Mouse (Mus musculus) right cerebral cortex, postnatal 36 days (tissue): Measurements from ENCODE around the gene Rflnb.

Experiments used
- DNase-seq, 2 experiments: peaks; one replicate each; pipeline ENCODE4 v3.0.0; 2022; ENCODE audit warnings: low spot score in 2 of 2, mixed read lengths in 1 of 2

Gene Rflnb

DNA sequence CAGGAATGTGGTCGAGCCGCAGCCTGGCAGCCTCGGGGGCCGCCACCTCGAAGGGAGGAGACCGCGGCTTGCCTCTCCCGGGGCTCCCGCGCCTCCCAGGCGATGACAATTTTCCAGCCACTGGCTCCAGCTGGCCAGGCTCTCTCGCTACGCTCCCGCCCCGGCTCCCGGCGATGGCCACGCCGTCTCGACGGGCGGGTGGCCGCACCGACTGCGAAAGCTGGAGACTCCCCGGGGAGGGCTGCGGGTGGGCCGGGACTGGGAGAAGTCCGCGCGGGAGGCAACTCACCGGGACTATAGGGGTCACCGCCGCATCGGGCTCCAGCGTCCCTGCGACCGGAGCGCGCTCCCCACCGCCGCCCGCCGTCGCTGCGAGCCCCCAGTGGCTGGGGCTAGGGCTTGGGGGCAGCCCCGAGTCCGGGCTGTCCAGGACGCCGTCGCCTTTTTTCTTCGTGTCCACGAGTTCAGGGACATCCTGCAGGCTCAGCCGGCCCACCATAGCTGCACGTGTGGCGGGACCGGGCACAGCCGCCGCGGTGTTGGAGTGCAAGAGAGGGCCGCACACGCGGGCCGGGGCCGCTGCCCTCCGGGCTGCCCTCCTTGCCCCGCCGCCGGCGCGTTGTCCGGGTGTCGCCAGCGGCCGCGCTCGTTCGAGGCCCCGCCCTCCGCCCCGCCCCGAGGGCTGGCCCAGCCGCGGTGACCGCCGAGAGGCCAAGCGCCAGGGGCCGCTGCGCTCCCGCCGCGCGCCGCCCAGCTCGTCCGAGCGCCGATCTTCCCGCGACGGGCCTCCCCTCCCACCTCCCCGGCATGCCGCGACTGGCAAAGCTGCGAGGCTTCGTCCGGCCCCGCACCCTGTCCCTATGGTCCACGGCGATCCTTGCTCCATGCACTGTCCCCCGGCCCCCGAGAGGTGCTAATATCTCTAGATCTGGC lies at the start of gene Rflnb:
Rflnb (minus strand) TSS at position 644 of the 933 bp plus-strand sequence.
- DNase-seq, result peak; percentile 30

DNA sequence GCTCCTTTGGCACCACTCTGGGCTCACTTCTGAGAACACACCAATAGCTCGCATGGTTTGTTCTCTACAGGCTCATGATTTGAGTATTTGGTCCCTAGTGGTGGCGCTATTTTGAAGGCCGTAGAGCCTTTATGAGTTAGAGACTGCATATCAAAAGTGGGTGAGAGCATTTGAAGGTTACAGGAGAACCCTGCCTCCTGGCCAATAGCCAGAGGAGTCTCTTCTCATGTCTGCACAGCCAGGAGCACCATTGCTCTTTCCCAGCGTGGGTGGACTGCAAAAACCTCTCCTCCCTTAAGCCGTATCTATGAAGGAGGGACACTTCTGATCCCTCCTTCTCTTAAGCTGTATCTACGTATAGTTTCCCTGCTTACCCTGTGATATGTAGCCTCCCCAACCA lies 49.8 kb upstream of the Rflnb start:
- DNase-seq, result no peak

DNA sequence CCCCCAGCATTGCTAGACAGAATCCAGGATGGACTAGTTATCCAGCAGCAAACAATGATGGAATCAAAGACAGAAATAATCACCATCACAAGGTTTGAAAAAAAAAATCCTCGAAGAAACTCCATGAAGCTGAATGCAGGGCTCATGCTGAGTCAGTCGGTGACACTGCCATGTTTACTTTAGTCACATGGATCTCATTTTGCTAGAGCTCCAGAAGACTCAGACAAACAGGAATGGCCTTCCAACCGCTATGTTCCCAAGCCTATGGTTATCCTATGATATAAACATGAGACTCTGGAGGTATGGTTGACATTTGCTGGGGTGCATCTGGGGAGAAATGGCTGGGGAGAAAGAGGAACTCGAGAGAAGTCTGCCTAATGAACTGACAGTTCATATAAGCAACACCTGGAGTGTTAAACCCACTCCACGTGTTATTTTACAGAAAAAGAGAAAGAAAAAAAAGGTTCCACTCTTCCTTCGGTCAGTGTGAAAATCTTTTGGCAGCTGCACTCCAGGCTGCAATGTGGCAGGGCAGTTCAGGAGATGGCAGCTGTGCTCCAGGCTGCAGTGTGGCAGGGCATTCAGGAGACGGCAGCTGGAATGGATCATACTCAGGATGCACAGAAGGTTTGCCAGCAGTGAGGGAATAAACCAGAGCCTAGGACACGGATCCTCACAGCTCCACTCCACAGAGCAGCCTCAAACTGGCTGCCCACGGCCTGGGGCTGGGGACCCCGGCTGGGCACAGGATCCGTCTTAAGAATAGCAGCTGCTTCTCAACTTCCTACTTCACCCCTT lies 46.9 kb upstream of the Rflnb start:
- no peak for DNase-seq

DNA sequence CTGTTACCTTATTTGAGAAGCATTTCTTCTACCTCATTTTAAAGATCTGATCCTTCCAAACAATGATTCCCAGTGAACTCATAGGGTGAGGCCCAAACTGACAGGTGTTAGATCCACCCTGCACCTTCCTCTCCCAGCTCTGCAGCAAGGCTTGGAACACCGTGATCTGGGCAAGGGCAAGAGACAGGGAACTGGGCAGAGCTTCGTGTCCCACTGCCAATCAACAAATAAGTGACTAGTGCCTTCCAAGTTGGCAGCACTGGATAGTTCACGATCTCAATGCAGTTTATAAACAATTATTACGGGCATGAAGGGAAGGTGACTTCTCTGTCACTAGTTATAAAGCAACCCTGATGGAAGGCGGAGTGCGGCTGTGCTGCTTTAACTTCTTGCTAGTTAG lies 42.2 kb upstream of the Rflnb start:
- no peak for DNase-seq

DNA sequence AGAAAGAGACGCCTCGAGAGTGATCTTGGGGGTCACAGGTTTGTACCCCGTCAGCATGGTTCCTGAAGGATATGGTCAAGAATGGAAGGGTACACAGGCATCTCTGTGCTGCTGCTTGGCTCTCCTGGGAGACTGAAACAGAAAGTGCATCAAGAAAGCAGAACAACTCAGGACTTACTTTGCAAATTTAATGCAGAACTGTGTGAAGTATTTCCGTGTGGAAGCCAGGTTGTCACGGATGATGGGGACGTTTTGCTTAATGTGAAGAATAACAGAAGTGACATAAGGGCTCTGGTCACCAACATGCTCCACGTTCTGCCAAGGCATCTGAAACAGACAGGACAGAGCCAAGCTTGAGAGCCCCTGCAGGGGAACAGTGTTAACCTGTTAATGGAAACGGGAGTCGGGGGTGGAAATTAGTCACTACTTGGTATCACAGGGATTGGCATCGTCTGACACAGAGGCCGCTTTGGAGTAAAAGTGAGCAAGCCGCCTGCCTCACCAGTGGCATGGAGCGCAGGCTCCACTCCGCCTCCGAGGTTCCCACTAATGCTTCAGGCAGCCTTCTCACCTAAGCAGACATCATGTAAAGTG lies 39.1 kb upstream of the Rflnb start:
- no peak for DNase-seq

DNA sequence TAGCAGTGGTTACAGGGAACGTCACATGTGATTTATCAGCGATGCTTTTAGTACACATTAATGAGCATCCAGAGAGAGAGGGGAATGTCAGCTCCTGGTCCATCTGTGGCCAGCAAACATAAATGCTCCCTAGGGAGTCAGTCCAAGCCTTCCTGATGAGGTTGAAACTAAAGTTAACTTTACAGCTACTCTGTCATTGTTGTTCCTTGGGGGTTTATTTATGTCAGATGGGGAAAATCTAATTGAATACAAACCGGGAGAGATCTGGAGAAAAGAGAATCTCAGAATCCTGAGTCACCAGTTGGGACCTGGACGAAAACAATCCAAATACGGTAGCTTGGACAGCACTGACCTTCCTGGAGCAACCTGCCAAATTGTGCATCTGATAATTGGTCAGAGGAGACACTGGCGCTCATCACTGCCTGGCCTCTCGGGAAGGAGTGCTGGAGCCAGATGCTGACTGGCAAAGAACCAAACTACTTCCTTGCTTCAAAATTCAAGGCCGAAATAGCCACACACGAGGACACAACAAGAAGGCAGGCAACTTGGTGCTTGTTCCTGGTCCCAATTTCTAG lies 38.0 kb upstream of the Rflnb start:
- no peak for DNase-seq

DNA sequence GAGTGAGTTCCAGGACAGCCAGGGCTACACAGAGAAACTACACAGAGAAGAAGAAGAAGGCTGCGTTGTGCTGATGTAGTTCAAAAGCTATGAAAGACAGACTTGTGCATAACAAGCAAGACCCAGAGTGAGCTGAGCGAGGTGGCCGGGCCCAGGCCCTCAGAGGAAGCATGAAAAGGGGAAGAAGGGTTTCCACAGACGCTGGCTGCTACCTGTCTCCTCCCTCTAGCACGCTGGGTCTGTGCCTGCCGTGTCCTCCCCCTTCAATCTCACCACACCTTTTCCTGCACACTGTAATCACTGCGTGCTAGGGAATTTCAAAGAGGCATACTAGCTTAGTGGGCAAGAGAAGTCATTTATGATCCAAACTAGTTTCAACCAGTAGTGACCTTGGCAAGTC lies 36.8 kb upstream of the Rflnb start:
- DNase-seq, result no peak

DNA sequence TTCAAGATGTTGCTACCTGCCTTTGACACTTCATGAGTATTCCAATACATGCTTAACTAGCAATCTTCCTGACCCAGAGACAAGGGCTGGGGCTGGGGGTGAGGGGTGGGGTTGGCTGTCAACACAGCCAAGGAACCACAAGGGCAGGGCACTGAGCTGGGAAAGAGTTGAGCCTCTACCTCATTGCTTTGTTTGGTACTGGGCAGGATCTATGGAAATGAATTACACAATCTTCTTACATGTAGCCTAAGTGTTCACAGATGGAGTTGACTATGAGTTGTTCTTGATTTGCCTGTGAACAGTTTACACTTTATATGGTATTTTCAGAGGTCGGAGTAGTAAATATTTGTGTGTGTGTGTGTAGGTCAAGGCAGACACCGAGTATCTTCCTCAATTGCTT lies 33.3 kb upstream of the Rflnb start:
- no peak for DNase-seq

DNA sequence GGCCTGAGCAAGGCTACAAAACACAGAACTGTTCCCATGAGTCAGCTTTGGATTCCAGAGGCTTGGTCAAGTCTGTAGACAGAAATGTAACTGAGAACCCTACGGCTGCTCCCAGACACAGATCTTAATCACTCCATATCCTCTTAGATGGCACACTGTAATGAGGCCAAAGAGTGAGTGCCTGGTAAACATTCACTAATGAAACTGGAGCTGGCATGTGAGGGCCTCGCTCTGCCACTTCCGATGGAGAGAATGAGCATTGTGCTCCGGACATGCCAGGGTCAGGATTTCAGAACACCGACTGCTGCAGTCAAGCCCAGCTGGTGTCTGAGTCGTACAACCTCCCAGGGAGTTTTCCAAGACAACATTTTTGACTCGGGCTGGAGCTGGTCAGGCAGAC lies 32.4 kb upstream of the Rflnb start:
- DNase-seq, result no peak

DNA sequence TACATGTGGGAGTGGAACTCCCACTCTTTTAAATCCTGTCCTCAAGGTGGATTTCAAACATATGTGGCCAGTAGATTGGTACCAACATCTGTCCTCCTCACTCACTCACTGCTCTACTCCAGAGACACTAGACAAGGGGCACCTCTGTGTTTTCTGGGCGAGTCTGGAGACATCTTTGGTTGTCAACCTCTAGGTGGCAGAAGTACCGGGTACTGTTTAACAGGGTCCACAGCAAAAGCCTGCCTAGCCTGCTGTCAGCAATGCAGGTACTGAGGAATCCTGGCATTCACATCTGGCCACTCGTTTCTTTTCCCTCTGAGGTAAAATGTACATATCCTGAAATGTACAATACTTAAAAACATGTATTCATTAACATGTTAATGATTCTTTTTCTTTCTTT lies 28.9 kb upstream of the Rflnb start:
- DNase-seq, result no peak

DNA sequence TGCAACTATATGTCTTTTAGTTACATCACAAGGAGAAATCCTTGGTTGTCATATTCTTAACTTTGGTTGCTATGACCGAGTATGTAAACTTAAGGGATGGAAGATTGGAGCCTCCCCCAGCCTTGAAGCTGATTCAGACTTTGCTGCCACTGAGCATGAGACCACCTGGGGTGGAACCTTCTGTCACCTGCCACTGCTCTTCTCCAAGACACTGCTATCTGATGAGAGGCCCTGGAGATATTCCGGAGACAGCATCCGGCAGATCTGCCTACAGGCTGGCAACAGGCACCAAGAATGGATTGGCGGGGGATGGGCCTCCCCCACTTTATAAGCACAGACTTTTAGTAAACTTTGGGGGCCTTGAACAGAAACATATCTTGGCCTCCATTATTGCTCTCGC lies 24.9 kb upstream of the Rflnb start:
- DNase-seq, result no peak

DNA sequence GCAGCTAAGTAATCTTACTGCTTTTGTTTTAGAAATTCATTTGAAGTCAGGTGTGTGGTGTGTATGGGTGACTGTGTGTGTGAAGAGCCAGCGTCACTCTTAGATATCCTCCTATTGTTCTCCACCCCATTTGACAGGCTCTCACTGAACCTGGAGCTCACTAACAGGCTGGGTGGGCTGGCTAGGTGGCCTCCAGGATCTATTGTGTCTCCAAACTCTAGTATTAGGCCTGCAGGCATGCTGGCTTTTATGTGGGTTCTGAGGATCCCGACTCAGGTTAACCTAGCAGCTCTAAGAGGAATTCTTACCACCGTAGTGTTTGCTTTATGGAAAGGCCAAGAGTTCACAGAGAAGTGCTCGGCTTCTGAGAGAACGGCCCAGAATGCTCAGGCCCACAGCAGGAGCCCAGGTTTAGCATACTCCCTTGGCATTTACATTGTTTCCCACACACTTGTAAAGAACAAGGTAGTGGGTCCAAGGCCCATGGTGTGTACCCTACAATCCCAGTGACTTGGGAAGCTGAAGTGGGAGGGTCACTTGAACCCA lies 23.5 kb upstream of the Rflnb start:
- DNase-seq, result no peak

DNA sequence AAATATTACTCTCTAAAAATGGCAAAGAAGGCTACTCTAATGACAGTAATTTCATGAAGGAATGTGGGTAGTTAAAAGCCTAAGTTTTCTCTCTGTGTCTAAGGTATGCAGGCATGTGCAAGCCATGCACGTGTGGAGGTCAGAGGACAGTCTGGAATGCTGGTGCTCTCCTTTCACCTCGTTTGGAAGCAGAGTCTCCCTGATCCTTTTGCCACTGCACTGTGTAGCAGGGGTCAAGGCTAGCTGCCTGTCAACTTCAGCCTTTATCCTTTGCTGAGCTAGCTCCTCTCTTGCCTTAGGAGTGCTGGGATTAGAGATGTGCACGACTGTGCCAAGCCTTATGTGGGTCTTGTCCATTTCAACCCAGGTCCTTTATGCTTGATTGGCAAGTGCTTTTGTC lies 22.9 kb upstream of the Rflnb start:
- no peak for DNase-seq

DNA sequence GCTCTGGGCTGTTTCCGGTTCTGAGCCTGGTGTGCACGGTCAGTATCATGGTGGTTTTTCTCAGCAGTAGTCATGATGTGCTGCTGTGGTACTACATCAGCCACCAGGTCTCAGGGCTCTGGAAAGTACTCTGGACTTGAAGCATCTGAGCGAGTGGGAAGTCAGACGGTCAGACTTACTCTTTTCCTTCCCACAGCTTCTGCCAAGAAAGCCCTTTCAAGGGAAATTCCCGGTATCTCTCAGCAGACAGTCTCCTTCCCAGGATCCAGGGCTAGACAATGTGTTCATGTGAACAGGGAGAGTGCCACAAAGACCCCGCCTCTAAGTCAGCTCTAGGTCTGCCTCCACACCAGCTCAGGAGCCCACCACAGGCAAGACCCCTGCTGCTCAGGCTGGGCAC lies 17.8 kb upstream of the Rflnb start:
- no peak for DNase-seq

DNA sequence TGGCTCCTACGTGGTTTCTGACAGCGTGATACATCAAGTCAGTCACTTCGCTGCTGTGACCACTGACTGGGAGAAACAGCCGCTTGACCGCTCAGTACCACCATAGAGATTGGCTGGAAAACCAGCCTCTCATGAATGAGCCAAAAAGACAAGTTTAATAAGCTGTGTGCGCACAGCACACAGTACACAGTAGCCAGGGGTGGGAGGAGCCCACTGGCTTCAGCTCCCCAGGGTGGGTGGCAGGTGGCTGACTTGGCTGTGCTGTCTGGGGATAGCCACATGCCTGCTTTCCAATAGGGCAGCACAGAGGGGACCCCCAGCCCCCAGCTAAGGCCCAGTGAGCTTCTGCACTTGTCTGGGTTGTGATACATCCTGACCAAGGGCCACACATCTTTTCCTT lies 16.9 kb upstream of the Rflnb start:
- no peak for DNase-seq

DNA sequence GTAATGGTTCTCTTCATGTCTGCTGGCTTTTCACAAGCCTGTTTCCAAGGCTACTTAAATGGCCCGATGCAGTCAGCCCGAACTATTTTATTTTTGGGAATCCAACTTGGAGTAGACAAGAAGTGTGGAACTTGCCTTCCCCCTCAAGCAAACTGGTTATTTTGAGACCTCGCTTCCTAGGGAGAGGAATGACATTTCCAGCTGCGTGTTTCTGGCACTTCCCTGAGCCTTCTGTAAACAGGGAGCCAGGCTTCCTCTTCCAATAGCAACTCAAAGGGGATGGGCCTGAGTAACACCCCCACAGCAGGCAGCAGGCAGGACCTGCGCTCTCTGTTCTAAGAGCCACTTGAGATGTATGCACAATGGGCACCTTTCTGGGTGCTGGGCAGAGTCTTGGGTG lies 15.3 kb upstream of the Rflnb start:
- DNase-seq, result peak; percentile 59 to 76

DNA sequence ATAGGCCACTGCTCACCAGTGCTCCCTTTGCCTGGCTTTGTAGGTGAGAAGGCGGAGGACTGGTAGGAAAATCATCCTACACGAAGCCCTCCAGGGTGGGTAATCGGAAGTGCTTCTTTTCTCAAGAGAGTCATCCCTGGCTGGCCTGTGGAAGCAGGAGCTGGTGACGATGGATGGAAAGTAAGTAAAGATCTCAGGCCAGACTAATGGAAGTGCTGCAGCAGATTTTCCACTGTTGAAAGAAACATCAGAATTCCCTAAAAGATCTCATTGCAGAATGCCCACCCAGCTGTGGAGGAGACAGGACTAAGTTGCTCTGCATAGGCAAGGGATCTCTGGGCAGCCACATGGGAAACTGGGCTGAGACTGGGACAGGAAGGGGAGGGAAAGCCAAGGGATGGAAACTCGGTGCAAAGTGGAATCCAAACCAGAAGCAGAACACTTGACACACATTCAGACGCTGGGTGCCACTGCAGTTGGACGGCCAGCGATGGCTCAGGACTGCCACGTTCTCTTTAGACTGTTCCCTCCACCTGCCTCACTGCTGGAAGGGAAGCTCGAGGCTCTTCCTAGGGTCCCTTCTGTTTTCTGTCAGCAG lies 14.6 kb upstream of the Rflnb start:
- no peak for DNase-seq

DNA sequence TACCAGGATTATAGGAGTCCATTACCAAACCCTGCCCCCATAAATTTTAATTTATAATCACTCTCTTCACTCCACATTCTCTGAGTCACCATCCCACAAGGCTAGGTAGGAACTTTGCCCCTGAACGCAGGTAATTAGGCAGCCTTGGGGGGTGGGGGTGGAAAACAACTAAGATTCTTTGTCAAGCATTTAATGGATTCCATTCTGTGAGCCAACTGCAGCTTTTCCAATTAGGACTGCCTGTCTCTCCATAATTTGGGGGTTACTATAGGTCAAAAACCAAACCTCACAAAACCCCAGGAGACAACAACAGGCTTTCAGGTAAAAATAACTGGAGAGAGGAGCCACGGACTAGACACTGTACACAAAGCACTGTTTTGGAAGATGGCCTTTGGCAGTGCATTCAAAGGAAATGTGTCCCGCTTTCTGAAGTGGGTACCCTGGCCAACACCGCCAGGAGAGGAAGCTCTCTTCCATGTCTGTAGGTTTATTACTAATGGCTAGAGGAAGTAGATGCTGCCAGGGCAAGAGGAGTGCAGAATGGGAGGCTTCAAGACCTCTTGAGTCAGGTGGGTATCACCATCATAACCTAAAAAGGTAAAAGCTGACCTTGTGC lies 13.3 kb upstream of the Rflnb start:
- no peak for DNase-seq

DNA sequence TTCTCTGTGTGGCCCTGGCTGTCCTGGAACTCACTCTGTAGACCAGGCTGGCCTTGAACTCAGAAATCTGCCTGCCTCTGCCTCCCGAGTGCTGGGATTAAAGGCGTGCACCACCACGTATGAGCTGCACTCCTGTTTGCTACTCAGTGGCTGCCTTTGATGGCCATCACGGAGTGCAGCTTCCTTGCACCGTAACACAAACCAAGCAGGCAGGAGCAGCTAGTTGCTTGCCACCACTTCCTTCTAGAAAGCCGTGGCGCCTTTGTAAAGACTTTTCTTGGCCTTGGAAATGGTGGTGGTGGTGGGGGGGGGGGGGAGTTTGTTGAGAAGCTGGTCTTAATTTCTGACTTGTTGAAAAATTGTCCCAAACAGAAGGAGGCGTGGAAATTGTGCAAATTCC lies 12.5 kb upstream of the Rflnb start:
- no peak for DNase-seq

DNA sequence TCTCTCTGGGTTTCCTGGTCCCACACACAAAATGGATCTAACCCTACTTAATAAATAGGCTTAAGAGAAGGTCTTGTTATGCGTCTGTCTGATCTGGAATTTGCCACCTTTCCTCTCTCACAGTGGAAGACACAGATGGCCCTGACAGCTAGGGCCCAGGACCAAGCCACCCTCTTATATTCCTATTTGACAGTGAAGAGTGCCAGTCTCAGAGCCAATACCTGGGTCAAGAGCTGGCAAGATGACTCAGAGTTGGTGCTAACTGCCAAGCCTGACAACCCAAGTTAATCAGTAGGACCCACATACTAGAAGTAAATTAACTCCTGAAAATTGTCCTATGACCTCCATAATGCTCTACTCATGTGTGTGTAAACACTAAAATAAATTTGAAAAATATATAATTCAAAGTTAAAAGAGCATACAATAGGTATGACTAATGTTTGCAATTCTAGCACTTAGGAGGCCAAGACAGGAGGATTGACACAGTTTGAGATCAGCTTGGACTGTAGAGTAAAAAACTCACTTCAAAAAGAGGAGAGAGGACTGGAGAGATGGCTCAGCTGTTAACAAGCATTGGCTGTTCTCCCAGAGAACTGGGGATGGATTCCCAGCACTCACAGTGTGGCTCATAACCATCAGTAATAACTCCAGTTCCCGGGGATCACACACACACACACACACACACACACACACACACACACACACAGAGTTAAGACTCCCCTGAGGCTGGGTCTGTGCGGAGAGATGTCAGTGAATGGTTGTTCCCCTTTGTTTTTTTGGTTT lies 11.9 kb upstream of the Rflnb start:
- DNase-seq, result no peak
